Mouse (Mus musculus): ENCODE data around the gene Sprr2b. TPM values are rescaled to one million over a fixed set of nuclear protein-coding genes. Genes with fewer than 3 reads are reported as not detected.

Gene Sprr2b
- polyA plus RNA-seq, 1 experiment from 2014 or later = not detected

- ATAC-seq (ENCODE audit: insufficient number of reproducible peaks, insufficient read depth, low FRiP score, low TSS enrichment, low read depth) = no peak
- Histone ChIP-seq H3K4me1 (replicated peaks) (no peaks in the 10 kb centered on the region), H3K27me3 (no peaks in the 10 kb centered on the region), H3K9ac (replicated peaks) (no peak within 1 kb of the TSS), H3K4me3 (replicated peaks) (no peak within 1 kb of the TSS), H3K9me3 (no peaks in the 10 kb centered on the region), H3K4me2 (no peak within 1 kb of the TSS), H3K36me3 (no peaks in the 10 kb centered on the region), H3K27ac (no peak within 1 kb of the TSS)
- 71% methylated on average over 2 of the region's 2 CpGs for WGBS
These were observed 35.4 kb downstream of the Sprr2b start, which contains the start of gene Sprr2e for GRCm38 (mm10) chr3:92351843-92352242. TSS of gene Sprr2e (plus strand) at chr3:92352143.

- H3K36me3 ChIP-seq = no peaks in the 10 kb centered on the region
- no peaks in the 10 kb centered on the region for H3K4me1 ChIP-seq (replicated peaks)
- no peak overlapping the region for H3K4me3 ChIP-seq (replicated peaks)
- no peak overlapping the region for H3K9ac ChIP-seq (replicated peaks)
- no peak overlapping the region for H3K27ac ChIP-seq
- 0 out of 2 replicates have a peak, but pooled peaks cover 4% of the 10 kb centered on the region for H3K9me3 ChIP-seq
- H3K27me3 ChIP-seq = no peaks in the 10 kb centered on the region
- no peak for ATAC-seq (ENCODE audit: insufficient number of reproducible peaks, insufficient read depth, low FRiP score, low TSS enrichment, low read depth)
- no peak overlapping the region for H3K4me2 ChIP-seq
These were observed 45.2 kb downstream of the Sprr2b start for GRCm38 (mm10) chr3:92361619-92362018.

- Histone ChIP-seq H3K4me2 (no peak within 1 kb of the TSS), H3K36me3 (no peaks in the 10 kb centered on the region), H3K4me1 (replicated peaks) (no peaks in the 10 kb centered on the region), H3K27ac (no peak within 1 kb of the TSS), H3K4me3 (replicated peaks) (no peak within 1 kb of the TSS), H3K9ac (replicated peaks) (no peak within 1 kb of the TSS), H3K9me3 (no peaks in the 10 kb centered on the region), H3K27me3 (no peaks in the 10 kb centered on the region)
- 72% methylated on average over 3 of the region's 3 CpGs for WGBS
- no peak for ATAC-seq (ENCODE audit: insufficient number of reproducible peaks, insufficient read depth, low FRiP score, low TSS enrichment, low read depth)
These were observed 48.5 kb downstream of the Sprr2b start, which contains the start of gene Sprr2f for GRCm38 (mm10) chr3:92364887-92365286. TSS of gene Sprr2f (plus strand) at chr3:92365187.

Other genes with a start within 250 kb of the Sprr2b start
- 3.7 and 4.7 TPM in 2 replicates for gene Lor, start 233.5 kb upstream of the Sprr2b start, polyA plus RNA-seq (2016; fragmentation: Nextera tagmentation; extraction: Ambion mirVana)
- gene Prr9, start 192.7 kb upstream of the Sprr2b start, polyA plus RNA-seq (2016; fragmentation: Nextera tagmentation; extraction: Ambion mirVana) = not detected in 2 replicates
- not detected in 2 replicates for gene Lelp1, start 173.9 kb upstream of the Sprr2b start, polyA plus RNA-seq (2016; fragmentation: Nextera tagmentation; extraction: Ambion mirVana)
- not detected in 2 replicates for gene Sprr2a1, start 100.8 kb upstream of the Sprr2b start, polyA plus RNA-seq (2016; fragmentation: Nextera tagmentation; extraction: Ambion mirVana)
- gene Sprr2a2, start 100.7 kb upstream of the Sprr2b start, polyA plus RNA-seq (2016; fragmentation: Nextera tagmentation; extraction: Ambion mirVana) = 0.90 and 1.0 TPM in 2 replicates
- gene Sprr2a3, start 31.2 kb upstream of the Sprr2b start, polyA plus RNA-seq (2016; fragmentation: Nextera tagmentation; extraction: Ambion mirVana) = not detected in 2 replicates
- gene Sprr2d, start 22.5 kb downstream of the Sprr2b start, polyA plus RNA-seq (2016; fragmentation: Nextera tagmentation; extraction: Ambion mirVana) = not detected in 2 replicates
- gene Sprr2e, start 35.5 kb downstream of the Sprr2b start, polyA plus RNA-seq (2016; fragmentation: Nextera tagmentation; extraction: Ambion mirVana) = not detected in 2 replicates
- gene Sprr2f, start 48.6 kb downstream of the Sprr2b start, polyA plus RNA-seq (2016; fragmentation: Nextera tagmentation; extraction: Ambion mirVana) = not detected in 2 replicates
- not detected in 2 replicates for gene Sprr2h, start 69.1 kb downstream of the Sprr2b start, polyA plus RNA-seq (2016; fragmentation: Nextera tagmentation; extraction: Ambion mirVana)
- gene Sprr2i, start 91.4 kb downstream of the Sprr2b start, polyA plus RNA-seq (2016; fragmentation: Nextera tagmentation; extraction: Ambion mirVana) = not detected in 2 replicates
- gene Sprr2j-ps, start 101.5 kb downstream of the Sprr2b start, polyA plus RNA-seq (2016; fragmentation: Nextera tagmentation; extraction: Ambion mirVana) = not detected in 2 replicates
- gene Gm9774, start 112.8 kb downstream of the Sprr2b start, polyA plus RNA-seq (2016; fragmentation: Nextera tagmentation; extraction: Ambion mirVana) = 6.4 and 7.6 TPM in 2 replicates
- gene Sprr2k, start 116.0 kb downstream of the Sprr2b start, polyA plus RNA-seq (2016; fragmentation: Nextera tagmentation; extraction: Ambion mirVana) = not detected in 2 replicates
- not detected in 2 replicates for gene Sprr1b, start 122.2 kb downstream of the Sprr2b start, polyA plus RNA-seq (2016; fragmentation: Nextera tagmentation; extraction: Ambion mirVana)
- not detected in 2 replicates for gene Sprr3, start 142.1 kb downstream of the Sprr2b start, polyA plus RNA-seq (2016; fragmentation: Nextera tagmentation; extraction: Ambion mirVana)
- not detected in 2 replicates for gene Sprr1a, start 169.3 kb downstream of the Sprr2b start, polyA plus RNA-seq (2016; fragmentation: Nextera tagmentation; extraction: Ambion mirVana)
- gene Sprr4, start 183.9 kb downstream of the Sprr2b start, polyA plus RNA-seq (2016; fragmentation: Nextera tagmentation; extraction: Ambion mirVana) = not detected in 2 replicates
- not detected in 2 replicates for gene 2310046K23Rik, start 217.9 kb downstream of the Sprr2b start, polyA plus RNA-seq (2016; fragmentation: Nextera tagmentation; extraction: Ambion mirVana)